Mouse (Mus musculus) gastrocnemius, adult 2 months (tissue): ENCODE results near the gene Flot1. TPM values are rescaled to one million over a fixed set of nuclear protein-coding genes. Genes with fewer than 3 reads are reported as not detected.
"Not testable (repeated sequence)": the region's sequence is repeated elsewhere in the genome, so short reads cannot be mapped to it uniquely, and the experiment has no call there.

ENCODE experiments used
- DNase-seq: peaks from one replicate; pipeline ENCODE4 v3.0.0; 2022
- H3K27ac ChIP-seq: fragments of 200-600 bp; 2 replicates; pipeline ENCODE4 v1.8.1; 2022; ENCODE audit warnings: mild to moderate bottlenecking
- H3K4me3 ChIP-seq: fragments of 200-600 bp; 2 replicates; pipeline ENCODE4 v1.8.1; 2022; ENCODE audit warnings: mild to moderate bottlenecking, moderate library complexity
- CTCF ChIP-seq: fragments of 200-600 bp; IDR thresholded peaks from 2 replicates; pipeline ENCODE4 v1.8.1; 2022; ENCODE audit warnings: antibody characterized with exemption, mild to moderate bottlenecking, moderate library complexity
- intact Hi-C: fragments of 180-260 bp; cut with DNase I; formaldehyde crosslinking; loops from one replicate; pipeline ENCODE4 v1.15.1; 2025
- total RNA-seq, 2 experiments: library from RNA; stranded (reverse); gene quantifications; 2 replicates each; pipeline ENCODE4 v1.2.3; 2021

The Flot1 gene
- total RNA-seq, 2 experiments from 2014 or later, result 45.4 to 50.9 TPM

DNA sequence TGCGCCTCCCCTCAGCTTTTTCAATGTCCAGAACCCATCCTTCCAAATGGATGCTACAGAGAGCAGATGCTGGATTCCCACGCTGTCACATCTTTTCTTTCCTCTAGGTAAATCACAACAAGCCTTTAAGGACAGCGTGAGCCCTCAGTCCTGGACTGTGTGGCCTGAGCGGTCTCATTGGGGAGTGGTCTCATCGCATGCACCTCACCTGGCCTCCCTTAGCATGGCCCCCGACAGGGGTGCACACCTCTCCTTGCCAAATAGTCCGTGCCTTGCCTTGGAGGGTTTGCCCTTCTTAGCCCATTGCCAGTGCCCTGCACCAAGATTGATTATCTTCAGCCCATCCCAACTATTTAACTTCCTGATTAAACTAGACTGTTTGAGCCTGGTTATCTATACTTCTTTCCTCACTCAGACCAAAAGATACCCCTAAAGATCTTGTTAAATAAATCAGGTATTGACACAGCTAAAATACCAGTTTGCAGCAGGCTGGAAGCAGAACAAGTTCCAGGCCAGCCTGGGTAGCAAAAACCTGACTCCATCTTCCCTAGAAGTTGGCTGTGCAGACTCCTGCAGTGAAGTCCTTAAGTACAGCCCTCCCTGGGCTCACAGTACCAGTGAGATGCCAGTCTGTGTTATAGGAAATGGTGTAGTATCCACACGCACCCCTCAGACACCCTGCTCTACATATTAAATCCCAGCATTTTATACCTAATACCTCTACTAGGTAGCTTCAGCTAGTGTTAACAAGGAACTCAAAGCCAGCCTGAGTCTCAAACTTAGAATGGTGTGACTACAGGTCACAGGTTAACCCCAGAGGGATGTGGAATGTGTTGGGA, 9.6 kb downstream of the Flot1 start:
- intact Hi-C loops, result no loop called here
- DNase-seq, result no peak
- Histone ChIP-seq H3K4me3 (no peak overlapping the region), H3K27ac (no peak overlapping the region)
- TF ChIP-seq CTCF, result no peak

DNA sequence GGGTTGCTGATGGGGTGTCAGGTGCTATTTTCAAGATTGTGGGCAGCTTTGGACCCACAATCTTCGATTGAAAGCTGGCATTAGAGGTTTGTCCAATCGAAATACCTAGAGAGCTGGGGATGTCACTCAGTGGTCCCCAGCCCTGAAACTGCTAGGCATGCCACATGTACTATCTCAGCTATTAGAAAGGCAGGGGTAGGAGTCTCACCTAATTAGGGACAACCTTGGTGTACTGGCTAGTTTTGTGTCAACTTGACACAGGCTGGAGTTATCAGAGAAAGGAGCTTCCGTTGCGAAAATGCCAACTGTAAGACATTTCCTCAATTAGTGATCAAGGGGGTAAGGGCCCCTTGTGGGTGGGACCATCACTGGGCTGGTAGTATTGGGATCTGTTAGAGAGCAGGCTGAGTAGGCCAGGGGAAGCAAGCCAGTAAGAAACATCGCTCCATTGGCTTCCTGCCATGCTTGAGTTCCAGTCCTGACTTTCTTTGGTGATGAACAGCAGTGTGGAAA, 10.3 kb downstream of the Flot1 start:
- Histone ChIP-seq H3K4me3 (no peak overlapping the region), H3K27ac (no peak overlapping the region)
- TF ChIP-seq CTCF, result no peak
- intact Hi-C loops, result no loop called here
- no peak for DNase-seq

- Histone ChIP-seq H3K27ac (no peak overlapping the region), H3K4me3 (no peak overlapping the region)
- no peak for DNase-seq
- intact Hi-C loops, result no loop called here
- TF ChIP-seq CTCF, result no peak
Observed at GRCm38 (mm10) chr17:35833894-35834293, 10.9 kb downstream of the Flot1 start.

GRCm38 (mm10) chr17:35834696-35835422, 11.8 kb downstream of the Flot1 start:
- no peak overlapping the region for H3K4me3 ChIP-seq
- DNase-seq, result no peak
- intact Hi-C loops, result no loop called here
- TF ChIP-seq CTCF, result no peak
- peak overlapping the region; percentile 12; the same call in 1 of the 2 replicates for H3K27ac ChIP-seq

- peak overlapping the region; percentile 84; the same call in 1 of the 2 replicates for H3K4me3 ChIP-seq
- no peak overlapping the region for H3K27ac ChIP-seq
- no peak for TF ChIP-seq CTCF
- intact Hi-C loops, result loop anchor here (1.0 to 2.0 kb wide), 2 partner anchors 38 to 81 kb away; partner anchors contain the start of genes Mrps18b and Ppp1r10
- DNase-seq, result peak; percentile 39
Observed at GRCm38 (mm10) chr17:35835424-35836140, 12.6 kb downstream of the Flot1 start.

DNA sequence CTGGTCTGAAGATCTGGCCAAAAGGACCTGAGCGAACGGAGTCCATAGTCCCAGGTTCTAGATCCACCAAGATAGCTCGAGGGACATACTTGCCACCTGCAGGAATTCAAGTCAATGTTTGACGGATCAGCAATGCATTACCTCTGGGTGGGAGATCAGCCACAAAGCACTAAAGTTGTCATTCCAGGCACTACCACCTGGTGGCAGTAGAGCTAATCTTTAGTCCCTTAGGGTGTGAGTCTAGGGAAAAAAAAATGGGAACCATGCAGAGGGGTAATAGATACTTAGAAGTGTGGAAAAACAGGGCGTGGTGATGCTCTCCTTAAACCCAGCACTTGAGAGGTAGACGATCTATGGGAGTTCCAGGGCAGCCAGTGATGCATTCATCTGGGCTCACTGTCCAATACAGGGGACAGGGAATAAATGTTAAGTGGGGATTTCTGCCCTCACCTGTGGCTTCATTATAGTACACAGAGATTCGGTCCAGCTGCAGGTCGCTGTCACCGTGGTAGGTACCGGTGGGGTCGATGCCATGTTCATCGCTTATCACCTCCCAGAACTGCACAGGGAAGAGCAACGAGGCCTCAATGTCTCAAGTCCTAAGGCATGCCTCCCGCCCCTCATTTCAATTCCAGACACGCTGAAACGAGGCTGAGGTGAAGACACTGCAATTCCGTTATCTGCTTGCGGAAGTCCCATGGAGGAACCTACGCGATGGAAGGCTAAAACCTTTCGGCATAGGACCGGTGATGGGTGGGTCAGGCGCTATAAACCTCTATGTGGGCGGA, 13.3 kb downstream of the Flot1 start:
- intact Hi-C loops, result loop anchor here (1.0 to 2.0 kb wide), 2 partner anchors 37 to 80 kb away; partner anchors contain the start of genes Mrps18b and Ppp1r10
- H3K27ac ChIP-seq, result peak overlapping the region; percentile 87
- TF ChIP-seq CTCF, result peak; percentile 92
- H3K4me3 ChIP-seq, result peak overlapping the region; percentile 84
- DNase-seq, result peak; percentile 85

DNA sequence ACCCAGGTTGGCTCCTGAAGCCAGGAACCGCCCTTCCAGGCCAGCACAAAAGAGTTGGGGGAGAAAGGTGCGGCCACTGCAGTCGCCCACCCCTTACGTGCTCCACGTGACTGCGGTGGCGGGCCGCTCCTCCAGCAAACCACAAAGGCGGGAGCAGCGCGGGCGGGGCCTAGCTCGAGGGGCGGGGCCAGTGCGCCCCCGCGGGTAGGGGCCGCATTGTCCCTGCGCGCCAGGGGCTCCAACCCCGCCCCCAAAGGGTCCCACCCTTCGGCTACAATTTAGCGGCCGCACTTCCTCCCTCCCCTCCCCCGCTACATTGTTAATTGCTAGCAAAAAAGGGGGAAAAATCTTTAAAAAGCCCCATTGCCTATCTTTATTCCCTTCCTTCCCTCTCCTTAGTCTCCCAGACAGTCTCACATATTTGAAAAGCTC, 14.0 kb downstream of the Flot1 start:
- no peak for TF ChIP-seq CTCF
- Histone ChIP-seq H3K4me3 (peak overlapping the region; percentile 84), H3K27ac (peak overlapping the region; percentile 87)
- intact Hi-C loops, result loop anchor here (1.0 to 2.0 kb wide), 2 partner anchors 36 to 80 kb away; partner anchors contain the start of genes Mrps18b and Ppp1r10
- peak; percentile 90 for DNase-seq

DNA sequence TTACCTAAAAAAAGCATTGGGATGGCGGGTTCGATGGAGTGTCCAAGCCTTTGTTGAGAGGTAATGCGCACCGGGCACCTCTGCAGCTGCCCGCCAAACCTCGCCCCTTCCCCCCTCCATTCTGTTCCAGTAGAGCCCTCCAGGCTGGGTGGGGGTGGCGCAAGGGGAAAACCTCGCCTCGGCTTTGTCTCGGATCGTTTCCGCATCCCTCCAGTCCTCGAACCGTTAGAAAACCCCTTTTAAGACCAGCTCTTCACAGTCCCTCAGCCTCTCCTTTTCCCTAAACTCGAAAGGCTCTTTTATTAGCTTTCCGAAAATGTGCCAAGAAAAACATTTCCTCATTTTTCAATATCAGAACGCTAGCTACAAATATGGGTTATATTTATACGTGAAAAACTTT, 14.5 kb downstream of the Flot1 start:
- intact Hi-C loops, result loop anchor here (2.0 kb wide), 1 partner anchor 79 kb away; the partner anchor contains the start of genes Mrps18b and Ppp1r10
- Histone ChIP-seq H3K4me3 (peak overlapping the region; percentile 84), H3K27ac (peak overlapping the region; percentile 87)
- peak; percentile 52 for DNase-seq
- no peak for TF ChIP-seq CTCF

GRCm38 (mm10) chr17:35838122-35838544, 15.1 kb downstream of the Flot1 start, which contains the start of gene Tubb5:
TSS of gene Tubb5 (minus strand) at chr17:35838306.
- Histone ChIP-seq H3K4me3 (peak within 1 kb of the TSS; percentile 84), H3K27ac (peak within 1 kb of the TSS; percentile 87)
- DNase-seq, result peak; percentile 98
- TF ChIP-seq CTCF, result no peak
- intact Hi-C loops, result no loop called here

- peak overlapping the region; percentile 87 for H3K27ac ChIP-seq
- no peak for TF ChIP-seq CTCF
- peak overlapping the region; percentile 84 for H3K4me3 ChIP-seq
- intact Hi-C loops, result no loop called here
- no peak for DNase-seq
Observed at GRCm38 (mm10) chr17:35838570-35838969, 15.5 kb downstream of the Flot1 start.

DNA sequence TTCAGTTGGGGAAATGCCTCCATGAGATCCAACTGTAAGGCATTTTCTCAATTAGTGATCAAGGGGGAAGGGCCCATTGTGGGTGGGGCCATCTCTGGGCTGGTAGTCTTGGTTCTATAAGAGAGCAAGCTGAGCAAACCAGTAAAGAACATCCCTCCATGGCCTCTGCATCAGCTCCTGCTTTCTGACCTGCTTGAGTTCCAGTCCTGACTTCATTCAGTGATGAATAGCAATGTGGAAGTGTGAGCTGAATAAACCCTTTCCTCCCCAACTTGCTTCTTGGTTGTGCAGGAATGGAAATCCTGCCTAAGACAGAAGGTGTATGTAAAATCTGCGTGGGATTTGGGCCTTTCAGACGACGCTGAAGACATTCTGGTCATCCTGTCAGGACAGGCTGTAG, 16.0 kb downstream of the Flot1 start:
- peak overlapping the region; percentile 87 for H3K27ac ChIP-seq
- DNase-seq, intact Hi-C loops, H3K4me3 ChIP-seq: not testable (repeated sequence)
